Mouse (Mus musculus) megakaryocyte-erythroid progenitor cell, adult 5-6 weeks (primary cell): ENCODE measurements around the gene Unk. TPM values are rescaled to one million over a fixed set of nuclear protein-coding genes. Genes with fewer than 3 reads are reported as not detected.
A peak's percentile ranks its signal among the peaks of the same experiment; 100 is the strongest.

Experiments used
- ATAC-seq: replicated peaks from 2 replicates; pipeline ENCODE4 v1.8.0; 2016; ENCODE audit warnings: mild to moderate bottlenecking, inconsistent platforms; ENCODE audit not compliant: severe bottlenecking, poor library complexity, low FRiP score, low TSS enrichment
- total RNA-seq, 2 experiments: library from RNA; stranded (forward) in 1 of 2; stranded (reverse) in 1 of 2; fragments of 200-1000, 215-1000 nt in 1 of 2; fragments of >200 nt in 1 of 2; fragmentation: Nextera tagmentation in 1 of 2; gene quantifications; 2 replicates each; pipeline ENCODE4 v1.2.3; 2014 to 2017

Unk gene
- 27.0 and 53.0 TPM in 2 replicates for total RNA-seq (2014; fragmentation: Nextera tagmentation)
- total RNA-seq (2017), result 11.0 and 12.0 TPM in 2 replicates

DNA sequence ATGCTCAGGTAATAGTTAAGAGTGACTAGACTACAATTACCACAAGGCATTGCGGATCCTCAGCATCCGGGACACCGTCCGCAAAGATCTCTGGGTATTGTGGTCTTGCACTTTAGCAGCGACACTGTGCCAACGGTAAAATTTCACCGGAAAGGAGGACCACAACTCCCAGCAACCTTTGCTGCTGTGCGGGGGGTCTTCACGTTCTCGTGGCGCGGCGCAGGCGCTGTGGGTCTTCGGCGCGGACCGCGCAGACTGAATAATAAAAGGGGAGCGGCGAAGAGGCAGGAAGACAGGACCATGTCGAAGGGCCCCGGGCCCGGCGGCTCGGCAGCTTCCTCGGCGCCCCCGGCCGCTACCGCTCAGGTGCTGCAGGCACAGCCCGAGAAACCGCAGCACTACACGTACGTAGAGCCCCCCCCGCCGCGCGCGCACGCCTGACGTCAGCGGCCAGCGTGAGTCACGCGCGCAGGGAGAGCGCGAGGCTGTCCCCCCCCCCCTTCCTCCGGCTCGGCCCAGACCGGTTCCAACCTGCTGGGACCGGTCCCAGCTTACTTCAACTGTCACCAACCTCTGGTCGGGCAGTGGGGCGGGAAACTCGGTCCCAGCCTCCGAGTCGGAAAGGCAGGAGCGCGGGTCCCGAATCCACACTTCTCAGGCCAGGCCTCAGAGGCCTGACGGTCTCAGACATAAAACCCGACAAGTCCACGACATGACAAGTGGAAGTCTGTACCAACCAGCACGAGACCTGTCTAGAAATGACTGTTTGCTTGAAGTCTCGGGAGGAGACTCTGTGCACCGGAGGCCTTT lies at the start of gene Unk:
Gene Unk (plus strand): TSS at position 235 of the 810 bp plus-strand sequence.
- ATAC-seq, result peak; percentile 89

DNA sequence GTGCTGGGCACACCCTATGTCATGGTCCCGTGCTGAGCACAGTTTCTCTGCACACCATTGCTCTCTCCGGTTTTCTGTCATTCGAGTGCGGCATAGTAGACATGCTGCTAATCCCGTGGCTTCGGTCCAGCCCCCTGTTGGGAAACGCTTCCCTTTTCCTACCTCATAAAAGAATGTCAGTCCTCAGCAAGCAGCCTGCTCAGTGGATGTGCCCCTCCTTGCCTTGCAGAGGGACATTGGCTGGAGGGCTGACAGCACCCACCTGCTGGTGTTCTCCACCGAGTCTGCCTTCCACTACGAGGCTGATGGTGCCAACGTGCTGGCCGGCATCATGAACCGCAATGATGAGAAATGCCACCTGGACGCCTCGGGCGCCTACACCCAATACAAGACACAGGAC lies 47.6 kb upstream of the Unk start:
- no peak for ATAC-seq

- no peak for ATAC-seq
Measured at GRCm38 (mm10) chr11:115983291-115983690, 46.8 kb upstream of the Unk start.

- no peak for ATAC-seq
Measured at GRCm38 (mm10) chr11:115989686-115990085, 40.4 kb upstream of the Unk start.

GRCm38 (mm10) chr11:115992098-115992497 lies 38.0 kb upstream of the Unk start:
- ATAC-seq, result no peak

DNA sequence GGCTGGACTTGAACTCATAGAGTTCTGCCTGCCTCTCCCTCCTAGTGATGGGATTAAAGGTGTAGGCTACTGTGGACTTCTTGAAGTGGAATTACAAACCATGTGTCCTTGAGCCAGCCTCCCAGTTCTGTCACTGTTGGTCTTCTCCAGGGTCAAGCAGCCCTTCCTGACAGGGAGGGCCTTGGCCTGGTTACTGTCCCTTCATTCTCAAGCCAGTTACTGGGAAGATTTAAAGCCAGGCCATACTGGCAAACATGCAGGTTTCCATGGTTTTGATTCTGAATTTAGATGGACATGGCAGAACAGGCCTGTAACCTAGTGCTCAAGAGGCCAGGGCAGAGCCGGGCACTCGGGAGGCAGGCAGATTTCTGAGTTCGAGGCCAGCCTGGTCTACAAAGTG lies 34.9 kb upstream of the Unk start:
- ATAC-seq, result no peak

DNA sequence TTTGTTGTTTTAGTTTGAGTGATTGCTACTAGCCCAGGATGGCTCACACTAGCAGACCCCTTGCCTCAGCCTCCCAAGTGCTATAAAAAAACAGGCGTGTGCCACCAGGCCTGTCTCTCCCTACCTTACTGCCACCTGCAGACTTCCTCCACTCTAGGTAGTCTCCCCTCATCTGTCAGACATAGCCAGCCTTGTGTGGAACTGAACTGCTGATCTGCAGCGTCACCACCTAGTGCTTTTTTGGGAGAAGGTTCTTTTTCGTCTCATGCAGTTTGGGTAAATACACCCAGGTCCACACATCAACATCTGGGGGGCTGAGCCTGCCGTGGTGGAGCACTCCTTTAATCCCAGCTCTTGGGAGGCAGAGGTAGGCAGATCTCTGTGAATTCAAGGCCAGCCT lies 33.1 kb upstream of the Unk start:
- ATAC-seq, result no peak

- no peak for ATAC-seq
Measured at GRCm38 (mm10) chr11:115997662-115998061, 32.5 kb upstream of the Unk start.

- ATAC-seq, result no peak
Measured at GRCm38 (mm10) chr11:115999027-115999426, 31.1 kb upstream of the Unk start.

DNA sequence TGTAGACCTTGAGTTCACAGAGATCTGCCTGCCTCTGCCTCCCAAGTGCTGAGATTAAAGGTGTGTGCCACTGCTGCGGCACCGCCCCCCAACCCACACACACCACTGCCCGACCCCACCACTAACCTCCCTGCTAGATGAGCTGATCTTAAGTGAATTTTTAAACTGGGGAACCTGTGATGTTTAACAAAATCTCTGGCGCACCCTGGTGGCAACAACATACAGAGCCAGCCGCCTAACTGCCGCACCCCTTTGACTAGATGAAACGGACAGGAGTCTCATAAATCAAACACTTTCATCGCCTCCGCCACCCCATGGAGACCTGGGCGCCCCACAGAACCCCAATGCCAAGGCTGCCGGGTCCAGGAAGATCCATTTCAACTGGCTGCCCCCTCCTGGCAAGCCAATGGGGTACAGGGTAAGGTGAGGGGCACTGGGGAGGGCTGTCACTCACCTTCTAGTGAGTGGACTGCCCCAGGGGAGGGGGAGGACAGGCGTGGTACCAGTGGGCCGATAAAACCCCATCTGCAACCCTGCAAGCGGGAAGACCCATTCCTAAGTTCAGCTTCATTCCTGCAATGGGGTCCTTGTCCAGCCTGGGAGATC lies 30.5 kb upstream of the Unk start:
- peak; percentile 62 for ATAC-seq

DNA sequence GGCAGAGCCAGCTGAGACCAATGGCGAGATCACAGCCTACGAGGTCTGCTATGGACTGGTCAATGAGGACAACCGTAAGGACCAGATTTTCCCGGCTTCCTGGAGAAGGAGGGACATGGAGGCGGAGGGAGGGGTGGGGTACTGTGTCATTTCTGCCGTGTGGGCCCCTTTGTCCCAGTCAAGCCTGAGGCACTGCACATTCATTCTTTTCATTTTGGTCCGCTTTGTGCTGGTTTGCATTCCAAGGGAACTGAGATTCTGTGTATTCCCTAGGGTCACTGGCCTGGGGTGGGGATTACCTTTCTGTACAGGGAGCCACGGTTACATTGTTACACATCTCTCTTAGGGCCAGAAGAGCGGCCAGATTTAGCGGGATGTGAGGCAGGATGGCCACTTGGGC lies 29.5 kb upstream of the Unk start:
- no peak for ATAC-seq

DNA sequence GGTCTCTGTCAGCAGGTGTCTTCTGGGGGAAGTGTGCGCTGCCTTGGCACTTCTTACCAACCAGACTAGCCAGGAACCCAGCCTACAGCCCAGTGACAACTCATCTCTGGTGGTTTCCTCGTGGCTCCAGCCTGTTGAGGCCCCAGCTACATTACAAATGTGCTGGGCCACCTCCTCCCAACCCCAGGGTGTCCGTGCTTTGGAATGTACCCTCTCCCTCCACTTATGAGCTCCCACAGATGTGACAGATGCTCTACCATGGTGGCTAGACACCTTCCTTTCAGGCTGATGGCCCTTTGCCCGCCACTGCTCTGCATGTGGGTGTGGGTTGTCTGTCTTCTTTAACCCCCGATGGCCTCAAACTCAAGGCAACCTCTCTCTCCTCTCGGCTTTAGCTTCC lies 28.4 kb upstream of the Unk start:
- no peak for ATAC-seq

DNA sequence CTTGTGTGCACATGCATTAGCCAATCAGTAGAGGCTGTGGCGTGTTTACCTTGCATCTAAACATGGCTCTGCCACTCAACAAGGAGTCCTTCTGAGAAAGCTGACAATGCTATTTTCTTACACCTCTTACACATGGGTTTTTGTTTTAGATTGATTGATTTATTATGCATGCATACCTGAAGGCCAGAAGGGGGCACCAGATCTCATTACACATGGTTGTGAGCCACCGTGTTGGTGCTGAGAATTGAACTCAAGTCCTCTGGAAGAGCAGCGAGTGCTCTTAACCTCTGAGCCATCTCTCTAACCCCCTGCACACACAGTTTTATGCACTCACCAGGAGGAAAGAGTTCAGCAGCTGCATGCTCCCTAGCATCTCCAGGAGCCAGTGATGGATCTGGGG lies 27.2 kb upstream of the Unk start:
- no peak for ATAC-seq

DNA sequence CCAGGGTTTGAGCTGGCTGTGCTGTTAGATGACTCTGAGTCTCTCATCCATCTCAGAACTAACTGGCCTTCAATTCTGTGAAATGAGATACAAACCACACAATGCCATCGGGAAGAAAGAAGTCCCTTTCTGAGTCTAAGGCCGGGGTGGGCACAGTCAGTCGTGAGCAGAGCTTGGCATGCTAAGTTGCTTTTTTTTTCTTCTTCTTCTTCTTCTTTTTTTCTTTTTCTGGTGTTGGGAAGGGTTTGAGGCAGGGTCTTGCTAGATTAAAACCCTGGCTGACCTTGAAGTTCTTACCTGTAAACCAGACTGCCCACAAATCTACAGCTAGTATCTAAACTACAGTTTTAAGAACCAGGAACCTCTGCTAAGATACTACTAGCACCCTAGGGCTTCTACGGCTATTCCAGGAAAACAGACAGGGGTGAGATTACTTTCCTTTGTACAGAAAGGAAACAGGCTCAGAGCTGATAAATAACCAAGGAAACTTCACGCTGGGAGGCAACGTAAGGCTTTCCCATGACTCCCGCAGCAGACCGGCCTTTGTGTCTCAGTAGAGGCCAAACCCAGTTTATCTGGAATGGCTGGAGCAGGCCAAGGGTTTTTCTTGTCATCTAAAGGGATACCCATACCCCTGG lies 25.8 kb upstream of the Unk start:
- ATAC-seq, result no peak

- ATAC-seq, result peak; percentile 58
Measured at GRCm38 (mm10) chr11:116004840-116005700, 25.1 kb upstream of the Unk start.

DNA sequence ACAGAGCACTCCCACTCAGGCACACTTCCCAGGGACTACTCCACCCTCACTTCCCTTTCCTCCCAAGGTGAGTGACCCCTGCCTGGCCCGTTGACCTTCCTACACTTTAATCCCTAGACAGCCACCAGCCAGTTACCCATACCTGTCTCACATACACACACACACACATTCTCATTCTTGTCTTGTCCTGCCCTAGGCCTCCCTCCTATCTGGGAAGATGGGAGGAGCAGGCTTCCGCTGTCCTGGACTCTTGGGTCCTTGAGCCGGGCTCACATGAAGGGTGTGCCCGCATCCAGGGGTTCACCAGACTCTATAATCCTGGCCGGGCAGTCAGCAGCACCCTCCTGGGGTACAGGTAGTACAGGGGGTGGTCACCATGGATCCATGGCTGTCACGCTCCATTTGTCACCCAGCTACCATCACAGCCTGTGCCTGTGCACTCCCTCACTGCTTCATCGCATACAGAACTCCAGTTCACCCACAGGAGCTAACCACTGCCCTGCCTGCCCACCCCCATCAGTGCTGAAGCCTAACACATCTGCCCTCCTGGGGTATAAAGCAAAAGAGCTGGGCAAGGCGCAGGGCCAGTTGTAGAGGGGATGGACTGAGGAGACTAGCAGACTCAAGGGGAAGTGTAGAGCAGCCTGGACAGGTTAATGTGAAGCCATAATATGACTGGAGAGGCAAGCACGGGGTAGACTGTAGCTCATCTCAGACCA lies 24.3 kb upstream of the Unk start:
- ATAC-seq, result no peak

DNA sequence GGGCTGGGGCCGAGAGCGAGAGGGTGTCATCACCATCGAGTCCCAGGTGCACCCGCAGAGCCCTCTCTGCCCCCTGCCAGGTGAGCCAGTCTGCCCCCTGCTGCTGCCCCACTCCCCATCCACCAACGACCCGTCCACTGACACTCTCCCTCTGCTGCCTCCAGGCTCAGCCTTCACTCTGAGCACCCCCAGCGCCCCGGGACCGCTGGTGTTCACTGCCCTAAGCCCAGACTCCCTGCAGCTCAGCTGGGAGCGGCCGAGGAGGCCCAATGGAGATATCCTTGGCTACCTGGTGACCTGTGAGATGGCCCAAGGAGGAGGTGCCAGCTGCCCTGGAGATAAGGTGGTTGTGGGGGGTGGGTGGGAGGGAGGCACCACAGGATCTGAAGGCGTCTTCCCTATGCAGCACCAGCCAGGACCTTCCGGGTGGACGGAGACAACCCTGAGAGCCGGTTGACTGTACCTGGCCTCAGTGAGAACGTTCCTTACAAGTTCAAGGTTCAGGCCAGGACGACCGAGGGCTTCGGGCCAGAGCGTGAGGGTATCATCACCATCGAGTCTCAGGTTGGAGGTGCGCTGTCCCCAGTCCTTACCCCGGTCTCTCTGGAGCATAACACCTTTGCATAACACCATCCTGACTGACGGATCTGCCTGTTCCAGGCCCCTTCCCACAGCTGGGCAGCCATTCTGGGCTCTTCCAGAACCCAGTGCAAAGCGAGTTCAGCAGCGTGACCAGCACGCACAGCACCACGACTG lies 22.8 kb upstream of the Unk start:
- no peak for ATAC-seq

DNA sequence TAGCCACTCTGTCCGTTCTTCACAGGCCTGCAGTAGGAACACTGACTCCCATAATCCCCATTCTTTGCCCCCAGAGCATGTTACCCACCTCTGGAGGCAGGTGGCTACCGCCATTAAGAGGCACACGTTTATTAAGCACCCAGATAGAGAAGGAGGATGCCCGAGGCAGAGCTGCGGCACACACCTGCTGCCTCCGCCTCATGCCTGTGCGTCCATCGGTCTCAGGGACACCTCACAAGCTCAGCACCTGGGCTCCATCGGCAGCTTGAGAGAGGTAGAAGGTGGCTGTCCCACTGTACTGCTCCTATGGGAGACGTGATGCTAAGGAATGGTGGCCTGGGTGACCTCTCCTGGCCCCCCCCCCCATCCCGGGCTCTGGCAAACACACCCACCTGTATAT lies 21.7 kb upstream of the Unk start:
- no peak for ATAC-seq
